Mouse (Mus musculus) cerebellum, postnatal 4 days (tissue): ENCODE data around the gene Prkca.
A peak's percentile ranks its signal among the peaks of the same experiment; 100 is the strongest.

Source experiments
- DNase-seq, 2 experiments: peaks; one replicate each; pipeline ENCODE4 v3.0.0; 2022; ENCODE audit warnings: low spot score in 2 of 2, mixed read lengths in 1 of 2

Gene Prkca

DNA sequence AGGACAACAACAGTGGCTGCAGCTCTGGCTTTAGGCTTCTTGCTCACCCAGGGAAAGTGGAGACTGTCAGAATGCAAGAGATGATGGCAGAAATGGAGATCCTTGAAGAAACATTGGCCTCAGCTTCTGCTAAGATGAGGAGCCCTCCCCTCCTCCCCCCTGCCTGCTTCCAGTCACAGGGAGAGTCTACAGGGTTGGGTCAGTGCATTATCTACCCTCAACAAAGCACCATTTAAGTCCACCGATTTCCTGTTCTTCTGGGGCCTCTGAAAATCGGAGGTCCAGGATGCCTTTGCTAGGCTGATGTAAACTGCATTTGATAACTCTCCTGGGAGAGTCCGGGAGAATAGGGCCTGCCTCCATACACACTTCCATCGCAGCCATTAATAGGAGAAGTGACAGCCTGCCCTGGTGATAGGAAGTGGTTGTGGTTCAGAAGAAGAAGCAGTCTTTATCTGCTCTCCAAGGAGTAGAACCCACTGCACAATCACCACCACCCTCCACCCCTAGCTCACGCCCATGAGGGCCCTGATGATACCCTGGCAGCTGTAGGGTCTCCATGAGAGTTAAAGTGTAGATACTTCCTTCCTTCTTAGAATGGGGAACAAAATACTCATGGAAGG is 108.5 kb downstream of the Prkca start:
- no peak for DNase-seq

- DNase-seq, result no peak
Observed at GRCm38 (mm10) chr11:108233015-108233414, 110.7 kb downstream of the Prkca start.

- no peak for DNase-seq
Observed at GRCm38 (mm10) chr11:108230101-108230500, 113.6 kb downstream of the Prkca start.

GRCm38 (mm10) chr11:108229176-108229946 is 114.4 kb downstream of the Prkca start:
- no peak for DNase-seq

GRCm38 (mm10) chr11:108228497-108228896 is 115.2 kb downstream of the Prkca start:
- DNase-seq, result no peak

DNA sequence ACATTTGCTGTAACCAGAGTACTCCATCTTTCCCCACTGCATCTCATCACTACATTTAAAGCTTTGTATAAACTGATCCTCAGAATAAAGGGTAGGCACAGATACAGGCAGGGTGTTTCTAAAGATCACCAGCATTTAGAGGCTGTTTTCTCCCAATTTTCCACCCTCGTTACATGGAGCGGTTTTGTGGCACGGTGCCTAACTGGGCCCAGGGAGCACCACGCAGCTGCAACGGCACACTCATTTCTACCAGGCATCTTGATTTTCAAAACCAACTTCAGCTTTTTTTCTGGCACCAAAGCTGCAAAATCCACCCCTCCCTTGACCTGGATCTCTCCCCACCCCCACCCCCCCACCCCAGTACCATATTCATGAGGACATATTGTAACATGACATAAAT is 117.5 kb downstream of the Prkca start:
- DNase-seq, result no peak

- DNase-seq, result no peak
Observed at GRCm38 (mm10) chr11:108224233-108224973, 119.3 kb downstream of the Prkca start.

GRCm38 (mm10) chr11:108223613-108224232 is 120.0 kb downstream of the Prkca start:
- no peak for DNase-seq

GRCm38 (mm10) chr11:108223154-108223553 is 120.6 kb downstream of the Prkca start:
- no peak for DNase-seq

GRCm38 (mm10) chr11:108222616-108223015 is 121.1 kb downstream of the Prkca start:
- DNase-seq, result no peak

DNA sequence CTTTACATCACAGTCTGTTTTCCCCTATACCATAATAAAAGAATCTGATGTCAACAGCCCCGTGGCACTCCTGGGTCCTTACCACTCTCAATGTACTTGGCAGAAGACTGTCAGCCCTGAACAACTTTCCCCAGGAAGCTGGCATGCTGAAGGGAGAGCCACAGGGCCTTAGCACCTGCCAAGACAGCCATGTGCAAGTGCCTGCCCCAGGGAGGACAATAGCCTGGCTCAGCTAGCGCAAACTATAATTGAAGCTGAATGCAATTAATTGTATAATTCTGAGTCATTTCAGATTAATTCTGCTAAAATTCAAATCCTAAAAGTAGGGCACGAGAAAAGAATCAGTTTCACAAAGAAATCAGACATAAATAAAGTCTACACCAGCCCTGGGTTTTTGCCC is 121.7 kb downstream of the Prkca start:
- peak in 1 of 2 experiments; percentile 27 for DNase-seq

DNA sequence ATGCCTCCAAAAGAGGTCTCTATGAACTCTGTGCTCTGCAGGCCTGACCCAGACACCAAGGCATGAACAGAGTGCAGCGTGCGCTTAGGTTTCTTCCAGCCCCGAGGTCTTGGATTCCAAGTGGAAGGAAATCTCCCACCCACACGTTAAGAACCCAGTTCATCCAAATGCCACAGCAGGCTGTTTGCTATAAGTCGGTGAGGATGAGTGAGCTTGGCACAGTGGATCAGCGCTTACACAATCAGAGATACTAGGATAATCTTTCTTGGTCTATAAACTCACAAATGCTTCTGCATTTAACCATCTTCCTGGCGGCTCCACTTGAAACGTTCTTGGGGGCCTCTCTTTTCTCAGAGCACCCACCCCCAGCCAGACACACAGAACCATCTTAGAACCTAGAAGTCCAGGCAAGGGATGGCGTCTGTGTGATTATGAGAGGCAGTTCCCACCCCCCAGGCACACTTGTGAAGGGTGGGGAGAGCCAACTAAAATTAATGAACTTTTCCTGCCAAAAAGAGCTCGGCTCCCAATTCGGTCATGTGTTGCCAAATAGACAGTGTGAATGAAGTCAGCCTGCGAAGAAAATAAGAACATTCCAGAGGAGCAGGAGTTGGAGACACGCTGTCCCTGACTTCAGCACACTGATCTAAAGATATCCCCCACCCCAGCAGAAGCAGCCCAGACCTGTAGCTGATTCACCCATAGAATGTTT is 122.4 kb downstream of the Prkca start:
- peak in 1 of 2 experiments; percentile 17 for DNase-seq

DNA sequence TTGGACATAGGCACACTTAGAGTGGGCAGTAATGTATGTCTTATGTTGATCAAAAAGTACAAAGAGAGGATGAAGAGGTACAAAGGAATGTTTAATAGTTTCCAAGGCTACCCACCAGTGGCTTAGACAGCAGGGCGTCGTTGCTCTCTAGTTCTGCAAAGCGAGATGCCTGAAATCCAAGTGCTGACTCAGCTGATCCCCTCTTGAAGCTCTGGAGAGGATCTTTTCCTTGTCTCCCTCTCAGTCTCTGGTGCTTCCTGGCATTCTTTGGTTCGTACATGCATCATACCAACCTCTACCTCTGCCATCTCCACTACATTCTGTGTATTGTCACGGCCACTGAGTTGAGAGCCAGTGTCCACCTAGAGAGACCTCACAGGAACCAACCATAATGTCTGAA is 123.1 kb downstream of the Prkca start:
- DNase-seq, result no peak

GRCm38 (mm10) chr11:108217043-108217442 is 126.7 kb downstream of the Prkca start:
- no peak for DNase-seq

GRCm38 (mm10) chr11:108216064-108216463 is 127.7 kb downstream of the Prkca start:
- no peak for DNase-seq

- DNase-seq, result no peak
Observed at GRCm38 (mm10) chr11:108215466-108215865, 128.3 kb downstream of the Prkca start.

- no peak for DNase-seq
Observed at GRCm38 (mm10) chr11:108214521-108215223, 129.1 kb downstream of the Prkca start.

DNA sequence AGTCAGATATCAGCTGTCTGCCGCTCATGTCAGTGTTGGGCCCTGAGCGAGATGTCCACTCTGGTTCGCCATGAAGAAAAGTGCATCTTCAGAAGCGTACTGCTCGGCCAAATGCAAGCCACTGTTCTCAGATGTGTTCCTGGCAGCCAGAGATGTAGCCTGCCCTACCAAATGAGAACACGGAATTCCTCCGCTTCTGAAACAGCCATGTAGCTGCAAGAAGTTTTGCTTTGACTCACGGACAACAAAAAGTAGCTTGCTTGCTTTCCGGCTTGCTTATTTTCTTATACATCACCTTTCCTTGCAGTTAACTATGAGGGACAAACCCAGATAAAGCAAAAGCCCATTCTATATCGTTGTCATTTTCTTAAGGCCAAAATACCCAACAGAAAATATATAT is 129.9 kb downstream of the Prkca start:
- no peak for DNase-seq

DNA sequence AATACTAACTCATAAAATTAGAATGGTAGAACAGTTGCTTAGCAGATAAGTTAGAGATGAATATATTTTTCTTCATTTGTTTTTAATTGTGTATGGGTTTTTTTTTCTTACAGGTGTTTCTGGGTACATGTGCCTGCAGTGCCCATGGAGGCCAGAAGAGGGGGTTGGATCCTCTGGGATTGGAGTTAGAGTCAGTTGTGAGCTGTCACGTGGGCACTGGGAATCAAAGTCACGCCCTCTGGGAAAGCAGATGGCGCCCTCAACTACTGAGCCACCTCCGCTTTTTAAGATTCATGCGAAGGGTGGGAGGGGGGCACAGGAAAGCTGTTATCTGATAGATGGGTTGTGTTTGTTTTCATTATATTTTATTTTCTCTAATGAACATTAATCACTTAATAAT is 131.1 kb downstream of the Prkca start:
- DNase-seq, result no peak

DNA sequence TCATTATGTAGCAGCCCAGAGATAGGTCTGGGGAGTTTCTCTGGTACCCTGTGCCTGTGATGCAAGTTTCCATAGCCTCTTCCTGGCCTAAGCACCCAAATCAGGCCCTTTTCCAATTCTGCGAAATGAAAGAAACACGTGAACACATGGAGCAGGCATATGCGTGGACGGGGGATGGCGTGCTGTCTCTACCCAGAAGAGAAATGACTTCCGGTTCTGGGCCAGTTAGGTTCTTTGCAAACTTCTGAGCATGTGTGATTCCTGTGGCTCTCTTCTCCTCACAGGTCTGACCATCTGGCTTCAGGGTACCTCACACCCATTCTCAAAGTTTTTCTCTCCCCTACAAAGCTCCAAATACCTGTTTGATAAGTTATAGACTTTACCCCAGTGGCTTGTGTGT is 131.7 kb downstream of the Prkca start:
- no peak for DNase-seq

DNA sequence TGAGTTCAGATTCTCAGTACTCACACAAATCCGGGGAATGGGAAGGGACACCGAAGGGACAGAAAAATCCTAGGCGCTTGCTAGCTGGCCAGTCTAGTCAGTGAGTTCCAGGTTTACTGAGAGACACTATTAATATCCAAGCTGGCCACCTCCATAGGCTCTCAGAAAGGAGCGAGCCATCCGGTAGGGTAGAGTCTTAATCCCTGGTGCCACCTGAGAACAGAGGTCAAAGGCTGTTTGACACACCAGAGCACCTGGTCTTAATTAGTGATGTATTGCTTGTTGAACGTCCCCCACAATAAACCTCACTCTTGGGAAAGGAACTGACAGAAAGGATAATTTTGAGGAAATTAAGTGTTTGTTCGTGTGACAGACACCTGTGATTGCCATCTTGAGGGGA is 133.0 kb downstream of the Prkca start:
- DNase-seq, result no peak
